Mouse (Mus musculus): ENCODE results near the gene Mfn2. TPM values are rescaled to one million over a fixed set of nuclear protein-coding genes. Genes with fewer than 3 reads are reported as not detected.

Gene Mfn2
- total RNA-seq, 1 experiment = 18.6 TPM

GRCm38 (mm10) chr4:147902906-147903500 lies 1.5 kb downstream of the Mfn2 start:
- TF ChIP-seq HCFC1 (IDR thresholded peaks at IDR 0.05; ENCODE audit: borderline replicate concordance, insufficient read depth, low read length) = no peak
- no peak for TF ChIP-seq CHD2 (IDR thresholded peaks at IDR 0.05; ENCODE audit: low read depth, low read length)
- no peak for TF ChIP-seq ZNF384 (IDR thresholded peaks at IDR 0.05; ENCODE audit: low read depth, low read length)
- TF ChIP-seq MAFK (IDR thresholded peaks at IDR 0.05; ENCODE audit: insufficient read depth, low read depth, low read length) = no peak
- no peak for TF ChIP-seq ZC3H11A (IDR thresholded peaks at IDR 0.05; ENCODE audit: borderline replicate concordance, low read depth, low read length)
- H3K9ac ChIP-seq (ENCODE audit: insufficient read depth, low read depth, low read length, poor library complexity, severe bottlenecking) = no peak overlapping the region
- in situ Hi-C loops (cut with MboI; ENCODE audit: low sequenced_read_pairs in 2 of 2, unreplicated experiment in 2 of 2) = no loop called here
- no peak overlapping the region for H3K4me3 ChIP-seq (ENCODE audit: insufficient read depth in 1 of 2, low read depth in 1 of 2, low read length in 2 of 2, poor library complexity in 1 of 2, severe bottlenecking in 1 of 2)
- peaks cover 6% of the 10 kb centered on the region; the same call in 1 of the 2 replicates for H3K36me3 ChIP-seq (ENCODE audit: control insufficient read depth, insufficient read depth, low read length, poor library complexity, severe bottlenecking)
- H3K4me1 ChIP-seq (ENCODE audit: control insufficient read depth in 2 of 2, insufficient read depth in 2 of 2, low read length in 2 of 2, poor library complexity in 1 of 2) = peaks cover 0 to 1% of the 10 kb centered on the region in 2 experiments; a peak in 1 of 4 replicates
- DNase-seq (ENCODE audit: low read depth, low spot score) = no peak
- H3K27ac ChIP-seq (ENCODE audit: insufficient read depth, low read depth, low read length, poor library complexity, severe bottlenecking) = no peak overlapping the region
- H3K9me3 ChIP-seq (ENCODE audit: control insufficient read depth, insufficient read depth, low read depth, low read length) = no peaks in the 10 kb centered on the region

DNA sequence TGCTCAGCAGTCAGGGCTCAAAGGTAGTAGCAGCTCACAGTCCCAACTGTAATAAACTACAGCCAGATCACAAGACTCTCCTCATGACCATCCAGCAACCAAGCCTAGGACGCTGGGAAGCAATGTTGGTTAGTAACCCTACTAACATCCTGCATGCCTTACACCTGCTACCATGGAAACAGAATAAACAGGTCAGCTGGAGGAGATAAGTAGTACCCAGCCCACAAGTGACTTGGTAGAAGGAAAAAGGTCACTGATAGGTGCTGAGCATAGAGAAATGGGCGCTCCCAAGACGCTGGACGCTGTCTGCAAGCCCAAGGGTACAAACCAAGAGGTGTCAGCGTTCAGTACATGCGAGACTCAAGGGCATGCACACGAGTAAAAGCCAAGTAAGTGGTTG lies 4.1 kb downstream of the Mfn2 start:
- Histone ChIP-seq H3K4me3 (ENCODE audit: insufficient read depth in 1 of 2, low read depth in 1 of 2, low read length in 2 of 2, poor library complexity in 1 of 2, severe bottlenecking in 1 of 2) (no peak overlapping the region), H3K9me3 (ENCODE audit: control insufficient read depth, insufficient read depth, low read depth, low read length) (no peaks in the 10 kb centered on the region), H3K9ac (ENCODE audit: insufficient read depth, low read depth, low read length, poor library complexity, severe bottlenecking) (no peak overlapping the region), H3K36me3 (ENCODE audit: control insufficient read depth, insufficient read depth, low read length, poor library complexity, severe bottlenecking) (peaks cover 25% of the 10 kb centered on the region), H3K4me1 (ENCODE audit: control insufficient read depth in 2 of 2, insufficient read depth in 2 of 2, low read length in 2 of 2, poor library complexity in 1 of 2) (peaks cover 0 to 1% of the 10 kb centered on the region in 2 experiments; a peak in 1 of 4 replicates), H3K27ac (ENCODE audit: insufficient read depth, low read depth, low read length, poor library complexity, severe bottlenecking) (no peak overlapping the region)
- in situ Hi-C loops (cut with MboI; ENCODE audit: low sequenced_read_pairs in 2 of 2, unreplicated experiment in 2 of 2) = no loop called here
- no peak for DNase-seq (ENCODE audit: low read depth, low spot score)
- TF ChIP-seq ZC3H11A (IDR thresholded peaks at IDR 0.05; ENCODE audit: borderline replicate concordance, low read depth, low read length) (no peak), CHD2 (IDR thresholded peaks at IDR 0.05; ENCODE audit: low read depth, low read length) (no peak), ZNF384 (IDR thresholded peaks at IDR 0.05; ENCODE audit: low read depth, low read length) (no peak), MAFK (IDR thresholded peaks at IDR 0.05; ENCODE audit: insufficient read depth, low read depth, low read length) (no peak), HCFC1 (IDR thresholded peaks at IDR 0.05; ENCODE audit: borderline replicate concordance, insufficient read depth, low read length) (no peak)

DNA sequence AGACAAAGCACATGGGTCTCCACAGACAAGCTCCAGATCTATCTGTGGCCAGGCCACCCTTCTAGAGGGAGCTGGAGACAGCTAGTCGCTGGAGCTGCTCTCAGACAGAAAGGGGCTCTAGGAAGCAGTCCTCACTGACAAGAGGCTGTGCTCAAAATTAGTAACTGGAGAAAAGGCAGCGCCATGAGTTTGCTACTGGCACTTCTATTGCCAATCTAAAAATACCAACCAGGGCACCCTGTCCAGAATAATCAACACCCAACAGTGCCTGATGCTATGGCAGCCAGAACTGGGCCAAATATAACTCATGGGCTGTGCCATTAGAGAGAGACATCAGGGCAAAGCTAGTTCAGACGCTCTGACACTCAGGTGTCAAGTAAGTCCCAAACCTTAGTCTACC lies 7.2 kb downstream of the Mfn2 start:
- Histone ChIP-seq H3K9ac (ENCODE audit: insufficient read depth, low read depth, low read length, poor library complexity, severe bottlenecking) (no peak overlapping the region), H3K4me1 (ENCODE audit: control insufficient read depth in 2 of 2, insufficient read depth in 2 of 2, low read length in 2 of 2, poor library complexity in 1 of 2) (no peaks in the 10 kb centered on the region), H3K36me3 (ENCODE audit: control insufficient read depth, insufficient read depth, low read length, poor library complexity, severe bottlenecking) (peaks cover 27% of the 10 kb centered on the region), H3K27ac (ENCODE audit: insufficient read depth, low read depth, low read length, poor library complexity, severe bottlenecking) (no peak overlapping the region), H3K9me3 (ENCODE audit: control insufficient read depth, insufficient read depth, low read depth, low read length) (no peaks in the 10 kb centered on the region), H3K4me3 (ENCODE audit: insufficient read depth in 1 of 2, low read depth in 1 of 2, low read length in 2 of 2, poor library complexity in 1 of 2, severe bottlenecking in 1 of 2) (no peak overlapping the region)
- in situ Hi-C loops (cut with MboI; ENCODE audit: low sequenced_read_pairs in 2 of 2, unreplicated experiment in 2 of 2) = no loop called here
- DNase-seq (ENCODE audit: low read depth, low spot score) = no peak
- TF ChIP-seq ZC3H11A (IDR thresholded peaks at IDR 0.05; ENCODE audit: borderline replicate concordance, low read depth, low read length) = no peak
- no peak for TF ChIP-seq ZNF384 (IDR thresholded peaks at IDR 0.05; ENCODE audit: low read depth, low read length)
- no peak for TF ChIP-seq CHD2 (IDR thresholded peaks at IDR 0.05; ENCODE audit: low read depth, low read length)
- no peak for TF ChIP-seq MAFK (IDR thresholded peaks at IDR 0.05; ENCODE audit: insufficient read depth, low read depth, low read length)
- TF ChIP-seq HCFC1 (IDR thresholded peaks at IDR 0.05; ENCODE audit: borderline replicate concordance, insufficient read depth, low read length) = no peak

DNA sequence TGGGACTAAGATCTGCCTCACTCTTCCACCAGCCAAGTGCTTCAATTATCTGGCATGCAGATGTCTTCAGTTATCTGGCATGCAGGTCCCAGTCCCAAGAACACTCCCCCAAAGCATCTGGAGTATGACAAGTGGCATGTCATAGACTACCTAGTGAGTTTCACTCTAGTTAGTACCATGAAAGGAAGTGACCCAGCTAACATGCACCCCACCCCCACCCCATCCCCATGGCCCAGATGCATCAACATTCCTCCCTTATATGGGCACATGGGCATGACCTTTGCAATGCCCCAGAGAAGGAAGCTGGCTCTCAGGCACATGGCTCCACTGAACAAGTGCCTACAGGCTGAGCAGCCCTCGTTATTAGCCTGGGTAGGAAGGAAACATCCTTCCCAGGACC lies 8.1 kb downstream of the Mfn2 start:
- Histone ChIP-seq H3K36me3 (ENCODE audit: control insufficient read depth, insufficient read depth, low read length, poor library complexity, severe bottlenecking) (peaks cover 27% of the 10 kb centered on the region), H3K4me3 (ENCODE audit: insufficient read depth in 1 of 2, low read depth in 1 of 2, low read length in 2 of 2, poor library complexity in 1 of 2, severe bottlenecking in 1 of 2) (no peak overlapping the region), H3K9ac (ENCODE audit: insufficient read depth, low read depth, low read length, poor library complexity, severe bottlenecking) (no peak overlapping the region), H3K4me1 (ENCODE audit: control insufficient read depth in 2 of 2, insufficient read depth in 2 of 2, low read length in 2 of 2, poor library complexity in 1 of 2) (no peaks in the 10 kb centered on the region), H3K27ac (ENCODE audit: insufficient read depth, low read depth, low read length, poor library complexity, severe bottlenecking) (no peak overlapping the region), H3K9me3 (ENCODE audit: control insufficient read depth, insufficient read depth, low read depth, low read length) (no peaks in the 10 kb centered on the region)
- no peak for DNase-seq (ENCODE audit: low read depth, low spot score)
- in situ Hi-C loops (cut with MboI; ENCODE audit: low sequenced_read_pairs in 2 of 2, unreplicated experiment in 2 of 2) = no loop called here
- TF ChIP-seq ZC3H11A (IDR thresholded peaks at IDR 0.05; ENCODE audit: borderline replicate concordance, low read depth, low read length) = no peak
- no peak for TF ChIP-seq CHD2 (IDR thresholded peaks at IDR 0.05; ENCODE audit: low read depth, low read length)
- no peak for TF ChIP-seq HCFC1 (IDR thresholded peaks at IDR 0.05; ENCODE audit: borderline replicate concordance, insufficient read depth, low read length)
- TF ChIP-seq MAFK (IDR thresholded peaks at IDR 0.05; ENCODE audit: insufficient read depth, low read depth, low read length) = no peak
- no peak for TF ChIP-seq ZNF384 (IDR thresholded peaks at IDR 0.05; ENCODE audit: low read depth, low read length)
